Mouse (Mus musculus): Measurements from ENCODE around the gene Endou. TPM values are rescaled to one million over a fixed set of nuclear protein-coding genes. Genes with fewer than 3 reads are reported as not detected.

The Endou gene
- polyA plus RNA-seq, 1 experiment from 2014 or later: not detected

DNA sequence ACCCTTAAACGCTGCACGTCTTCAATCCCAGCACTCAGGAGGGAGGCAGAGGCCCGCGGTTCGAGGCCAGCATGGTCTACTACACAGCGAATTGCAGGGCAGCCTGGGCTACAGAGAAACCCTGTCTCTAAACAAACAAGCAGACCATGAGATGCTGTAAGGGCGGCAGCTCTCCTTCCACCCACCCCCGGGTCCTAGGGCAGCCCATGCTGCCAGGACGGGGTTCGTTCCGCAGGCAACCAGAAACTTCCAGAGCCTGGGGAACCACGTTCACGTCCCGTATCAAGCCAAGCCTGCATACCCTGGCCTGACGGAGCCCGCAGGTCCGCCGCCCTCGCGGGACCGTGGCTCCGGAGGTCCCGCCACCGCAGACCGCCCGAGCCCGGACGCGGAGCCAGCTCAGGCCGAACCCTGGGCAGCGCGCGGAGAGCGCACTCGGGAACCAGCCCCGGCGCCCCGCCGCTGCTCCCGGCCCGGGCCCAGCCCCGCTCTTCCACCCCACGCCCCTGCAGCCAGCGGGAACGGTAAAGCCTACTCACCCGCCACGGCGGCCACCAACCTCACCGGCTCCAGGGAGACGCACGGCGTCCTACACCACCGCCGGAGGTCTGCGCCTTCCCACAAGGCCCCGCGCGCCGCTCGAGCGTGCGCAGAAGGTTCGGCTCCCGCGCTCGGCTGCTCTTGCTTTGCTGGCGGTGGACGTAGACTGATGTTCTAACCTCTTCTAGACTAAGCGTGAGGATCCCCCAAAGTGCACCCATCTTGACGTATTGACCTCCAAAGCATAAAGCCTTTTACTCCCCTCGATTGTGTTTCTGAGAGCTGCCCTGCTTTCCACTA lies 25.7 kb downstream of the Endou start, which contains the start of gene Rpap3:
TSS of gene Rpap3 (minus strand) at position 615 of the 840 bp plus-strand sequence.
- ATAC-seq (replicated peaks; ENCODE audit: low FRiP score, low TSS enrichment, low read depth) (peak; percentile 84), DNase-seq (ENCODE audit: low spot score) (peak; percentile 92)
- Histone ChIP-seq H3K9me3 (ENCODE audit: control insufficient read depth, low read length) (no peaks in the 10 kb centered on the region), H3K27ac (ENCODE audit: low read depth) (0 out of 2 replicates have a peak within 1 kb of the TSS, but pooled peaks have one; percentile 16), H3K9ac (ENCODE audit: low read length) (peak within 1 kb of the TSS; percentile 87), H3K36me3 (ENCODE audit: control insufficient read depth, insufficient read depth, low read length) (peaks cover 25% of the 10 kb centered on the region), H3K4me2 (ENCODE audit: low read length) (peak within 1 kb of the TSS; percentile 75), H3K4me1 (replicated peaks; ENCODE audit: control insufficient read depth, insufficient read depth, low read length) (peaks cover 13% of the 10 kb centered on the region; the same call in 1 of the 2 replicates), H3K4me3 (ENCODE audit: low read depth, low read length) (peak within 1 kb of the TSS; percentile 86), H3K27me3 (replicated peaks; ENCODE audit: control insufficient read depth, insufficient read depth, low read length) (no peaks in the 10 kb centered on the region)
- under 1% methylated on average over 70 of the region's 71 CpGs for WGBS

- ATAC-seq (replicated peaks; ENCODE audit: low FRiP score, low TSS enrichment, low read depth): no peak
- H3K36me3 ChIP-seq (ENCODE audit: control insufficient read depth, insufficient read depth, low read length): peaks cover 90% of the 10 kb centered on the region
These were observed 34.5 kb downstream of the Endou start for GRCm38 (mm10) chr15:97696616-97697015.

DNA sequence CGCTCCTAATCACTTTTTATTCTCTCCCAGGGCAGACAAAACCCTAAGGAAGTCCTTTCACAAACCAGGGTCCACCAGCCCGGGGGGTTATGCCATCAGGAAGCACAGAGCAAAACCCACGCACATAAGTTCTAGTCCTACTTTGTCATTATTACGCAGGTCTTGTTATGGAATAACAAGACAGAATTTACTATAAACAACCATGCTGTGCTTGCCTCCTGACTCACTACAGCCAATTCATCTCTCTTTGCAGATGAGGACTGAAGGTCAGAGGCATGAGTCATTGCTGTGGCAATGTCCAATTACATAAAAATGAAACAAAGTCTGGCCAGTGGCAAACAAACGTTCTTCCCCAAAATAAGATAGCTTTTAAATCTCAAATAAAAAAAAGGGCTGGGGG lies 37.7 kb downstream of the Endou start:
- 83% methylated on average over 5 of the region's 5 CpGs for WGBS
- no peak overlapping the region for H3K27ac ChIP-seq (ENCODE audit: low read depth)
- DNase-seq (ENCODE audit: low spot score) (no peak), ATAC-seq (replicated peaks; ENCODE audit: low FRiP score, low TSS enrichment, low read depth) (no peak)
- peaks cover 84% of the 10 kb centered on the region for H3K36me3 ChIP-seq (ENCODE audit: control insufficient read depth, insufficient read depth, low read length)
- no peak overlapping the region for H3K4me3 ChIP-seq (ENCODE audit: low read depth, low read length)
- no peak overlapping the region for H3K9ac ChIP-seq (ENCODE audit: low read length)
- no peaks in the 10 kb centered on the region for H3K4me1 ChIP-seq (replicated peaks; ENCODE audit: control insufficient read depth, insufficient read depth, low read length)
- no peak overlapping the region for H3K4me2 ChIP-seq (ENCODE audit: low read length)
- no peaks in the 10 kb centered on the region for H3K9me3 ChIP-seq (ENCODE audit: control insufficient read depth, low read length)
- no peaks in the 10 kb centered on the region for H3K27me3 ChIP-seq (replicated peaks; ENCODE audit: control insufficient read depth, insufficient read depth, low read length)

More at GRCm38 (mm10) chr15:97696616-97697015, 34.5 kb downstream of the Endou start:
- 88% methylated on average over 10 of the region's 10 CpGs for WGBS
- no peak overlapping the region for H3K27ac ChIP-seq (ENCODE audit: low read depth)
- H3K4me1 ChIP-seq (replicated peaks; ENCODE audit: control insufficient read depth, insufficient read depth, low read length): no peaks in the 10 kb centered on the region
- H3K9ac ChIP-seq (ENCODE audit: low read length): no peak overlapping the region
- no peak overlapping the region for H3K4me3 ChIP-seq (ENCODE audit: low read depth, low read length)
- no peak overlapping the region for H3K4me2 ChIP-seq (ENCODE audit: low read length)
- DNase-seq (ENCODE audit: low spot score): no peak
- H3K27me3 ChIP-seq (replicated peaks; ENCODE audit: control insufficient read depth, insufficient read depth, low read length): no peaks in the 10 kb centered on the region
- H3K9me3 ChIP-seq (ENCODE audit: control insufficient read depth, low read length): no peaks in the 10 kb centered on the region

- 95% methylated on average over 9 of the region's 9 CpGs for WGBS
- Histone ChIP-seq H3K36me3 (ENCODE audit: control insufficient read depth, insufficient read depth, low read length) (peaks cover 85% of the 10 kb centered on the region), H3K27me3 (replicated peaks; ENCODE audit: control insufficient read depth, insufficient read depth, low read length) (no peaks in the 10 kb centered on the region), H3K4me1 (replicated peaks; ENCODE audit: control insufficient read depth, insufficient read depth, low read length) (no peaks in the 10 kb centered on the region), H3K4me2 (ENCODE audit: low read length) (no peak overlapping the region), H3K9ac (ENCODE audit: low read length) (no peak overlapping the region), H3K27ac (ENCODE audit: low read depth) (no peak overlapping the region), H3K4me3 (ENCODE audit: low read depth, low read length) (no peak overlapping the region), H3K9me3 (ENCODE audit: control insufficient read depth, low read length) (no peaks in the 10 kb centered on the region)
- no peak for DNase-seq (ENCODE audit: low spot score)
- ATAC-seq (replicated peaks; ENCODE audit: low FRiP score, low TSS enrichment, low read depth): no peak
These were observed 47.0 kb downstream of the Endou start for GRCm38 (mm10) chr15:97684118-97684517.

DNA sequence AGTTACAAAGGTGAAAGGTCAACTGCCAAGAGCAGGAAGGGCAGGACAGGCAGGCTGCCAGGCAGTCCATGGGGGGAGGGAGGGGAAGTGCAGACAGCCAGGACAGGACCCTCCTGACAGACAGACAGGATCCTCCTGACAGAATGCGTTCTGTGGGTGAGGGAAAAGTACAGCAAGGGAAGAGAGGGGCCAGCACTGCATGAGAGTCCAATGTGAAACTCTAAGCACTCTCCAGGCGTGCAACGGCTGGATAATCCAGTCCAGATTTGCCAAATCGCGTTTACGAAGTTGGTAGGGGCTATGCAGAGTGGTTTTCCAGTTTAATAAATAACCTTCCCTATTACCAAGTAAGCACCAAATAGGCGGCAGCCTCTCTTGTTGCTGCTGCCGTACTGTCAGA lies 49.1 kb downstream of the Endou start:
- Histone ChIP-seq H3K4me3 (ENCODE audit: low read depth, low read length) (no peak overlapping the region), H3K9ac (ENCODE audit: low read length) (no peak overlapping the region), H3K27me3 (replicated peaks; ENCODE audit: control insufficient read depth, insufficient read depth, low read length) (no peaks in the 10 kb centered on the region), H3K9me3 (ENCODE audit: control insufficient read depth, low read length) (no peaks in the 10 kb centered on the region), H3K27ac (ENCODE audit: low read depth) (no peak overlapping the region), H3K36me3 (ENCODE audit: control insufficient read depth, insufficient read depth, low read length) (peaks cover 87% of the 10 kb centered on the region), H3K4me1 (replicated peaks; ENCODE audit: control insufficient read depth, insufficient read depth, low read length) (no peaks in the 10 kb centered on the region), H3K4me2 (ENCODE audit: low read length) (no peak overlapping the region)
- DNase-seq (ENCODE audit: low spot score): no peak
- WGBS: 78% methylated on average over 8 of the region's 8 CpGs
- no peak for ATAC-seq (replicated peaks; ENCODE audit: low FRiP score, low TSS enrichment, low read depth)

DNA sequence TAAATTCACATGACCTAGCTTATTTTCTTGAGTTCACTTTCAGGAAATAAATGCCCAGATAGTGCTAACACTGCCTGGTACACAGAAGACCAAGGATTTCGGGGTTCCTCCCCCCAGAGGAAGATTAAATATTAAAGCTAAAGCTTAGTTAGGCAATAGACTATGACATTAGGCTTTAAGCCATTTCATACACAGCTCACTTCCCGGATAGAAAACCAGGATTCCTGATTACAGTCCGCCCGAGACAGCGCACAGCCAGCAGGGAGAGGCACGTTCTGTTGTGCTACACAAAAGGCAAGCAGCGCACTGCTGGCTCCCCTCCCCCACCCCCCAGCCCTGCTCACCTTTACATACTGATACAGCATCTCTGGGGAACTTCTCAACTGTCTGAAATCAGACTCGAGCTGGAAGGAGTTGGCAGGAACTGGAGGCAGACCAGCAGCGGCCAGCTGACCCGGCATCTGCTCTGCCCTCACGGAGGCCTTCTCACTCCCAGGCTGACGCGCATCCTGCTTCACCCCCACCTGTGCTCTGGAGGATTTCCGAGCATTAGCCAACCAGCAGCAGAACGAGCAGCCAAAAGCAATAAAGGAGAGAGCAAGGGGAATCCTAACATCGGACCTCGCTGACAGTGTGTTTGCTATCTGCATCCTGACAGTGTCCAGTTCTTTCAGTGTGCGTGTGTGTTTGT lies 51.0 kb downstream of the Endou start:
- Histone ChIP-seq H3K9me3 (ENCODE audit: control insufficient read depth, low read length) (no peaks in the 10 kb centered on the region), H3K4me2 (ENCODE audit: low read length) (no peak overlapping the region), H3K27me3 (replicated peaks; ENCODE audit: control insufficient read depth, insufficient read depth, low read length) (no peaks in the 10 kb centered on the region), H3K36me3 (ENCODE audit: control insufficient read depth, insufficient read depth, low read length) (peaks cover 85% of the 10 kb centered on the region), H3K27ac (ENCODE audit: low read depth) (no peak overlapping the region), H3K4me1 (replicated peaks; ENCODE audit: control insufficient read depth, insufficient read depth, low read length) (no peaks in the 10 kb centered on the region), H3K4me3 (ENCODE audit: low read depth, low read length) (no peak overlapping the region), H3K9ac (ENCODE audit: low read length) (no peak overlapping the region)
- ATAC-seq (replicated peaks; ENCODE audit: low FRiP score, low TSS enrichment, low read depth): no peak
- whole genome bisulfite sequencing: 67% methylated on average over 18 of the region's 18 CpGs
- no peak for DNase-seq (ENCODE audit: low spot score)

GRCm38 (mm10) chr15:97677341-97677740 lies 53.8 kb downstream of the Endou start:
- Histone ChIP-seq H3K4me1 (replicated peaks; ENCODE audit: control insufficient read depth, insufficient read depth, low read length) (no peaks in the 10 kb centered on the region), H3K9ac (ENCODE audit: low read length) (no peak overlapping the region), H3K27ac (ENCODE audit: low read depth) (no peak overlapping the region), H3K36me3 (ENCODE audit: control insufficient read depth, insufficient read depth, low read length) (peaks cover 76% of the 10 kb centered on the region), H3K4me3 (ENCODE audit: low read depth, low read length) (no peak overlapping the region), H3K27me3 (replicated peaks; ENCODE audit: control insufficient read depth, insufficient read depth, low read length) (no peaks in the 10 kb centered on the region), H3K4me2 (ENCODE audit: low read length) (no peak overlapping the region), H3K9me3 (ENCODE audit: control insufficient read depth, low read length) (no peaks in the 10 kb centered on the region)
- ATAC-seq (replicated peaks; ENCODE audit: low FRiP score, low TSS enrichment, low read depth): no peak
- DNase-seq (ENCODE audit: low spot score): no peak
- 92% methylated on average over 3 of the region's 3 CpGs for WGBS

DNA sequence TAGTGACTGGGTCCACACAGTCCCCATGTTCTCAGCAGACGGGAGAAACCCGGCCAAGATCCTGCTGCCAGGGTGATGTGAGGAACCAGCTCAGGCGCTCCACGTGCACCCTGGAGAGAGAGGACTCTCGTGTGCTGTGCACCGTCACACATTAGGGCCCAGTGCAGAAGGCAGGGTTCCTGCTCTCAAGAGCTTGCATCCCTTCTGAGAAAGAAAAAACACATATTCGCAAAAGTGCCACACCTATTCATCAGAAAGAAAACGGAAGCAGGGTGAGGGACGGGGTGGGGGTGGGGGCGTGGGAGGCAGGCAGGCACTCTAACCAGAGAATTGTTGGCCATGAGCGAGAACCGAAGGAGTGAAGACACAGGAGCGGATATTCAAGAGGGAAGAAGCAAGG lies 55.2 kb downstream of the Endou start:
- no peak for DNase-seq (ENCODE audit: low spot score)
- H3K4me3 ChIP-seq (ENCODE audit: low read depth, low read length): no peak overlapping the region
- H3K9ac ChIP-seq (ENCODE audit: low read length): no peak overlapping the region
- no peaks in the 10 kb centered on the region for H3K4me1 ChIP-seq (replicated peaks; ENCODE audit: control insufficient read depth, insufficient read depth, low read length)
- 93% methylated on average over 13 of the region's 13 CpGs for WGBS
- H3K9me3 ChIP-seq (ENCODE audit: control insufficient read depth, low read length): no peaks in the 10 kb centered on the region
- H3K27ac ChIP-seq (ENCODE audit: low read depth): no peak overlapping the region
- peaks cover 62% of the 10 kb centered on the region for H3K36me3 ChIP-seq (ENCODE audit: control insufficient read depth, insufficient read depth, low read length)
- no peaks in the 10 kb centered on the region for H3K27me3 ChIP-seq (replicated peaks; ENCODE audit: control insufficient read depth, insufficient read depth, low read length)
- no peak overlapping the region for H3K4me2 ChIP-seq (ENCODE audit: low read length)
- no peak for ATAC-seq (replicated peaks; ENCODE audit: low FRiP score, low TSS enrichment, low read depth)

Measured in intestine, embryonic 14.5 days (tissue).